Mouse (Mus musculus) olfactory bulb, adult 2 months (tissue): ENCODE data around the gene Ets1.

Source experiments
- CTCF ChIP-seq: fragments of 200-500 bp; IDR thresholded peaks from 2 replicates; pipeline ENCODE4 v1.5.1; 2012; ENCODE audit warnings: low read depth, mild to moderate bottlenecking, low read length, moderate library complexity; ENCODE audit not compliant: insufficient read depth
- POLR2A ChIP-seq: fragments of 200-500 bp; IDR thresholded peaks from 2 replicates; pipeline ENCODE4 v1.6.1; 2012; ENCODE audit warnings: mild to moderate bottlenecking, low read depth, low read length, moderate library complexity; ENCODE audit not compliant: insufficient read depth

DNA sequence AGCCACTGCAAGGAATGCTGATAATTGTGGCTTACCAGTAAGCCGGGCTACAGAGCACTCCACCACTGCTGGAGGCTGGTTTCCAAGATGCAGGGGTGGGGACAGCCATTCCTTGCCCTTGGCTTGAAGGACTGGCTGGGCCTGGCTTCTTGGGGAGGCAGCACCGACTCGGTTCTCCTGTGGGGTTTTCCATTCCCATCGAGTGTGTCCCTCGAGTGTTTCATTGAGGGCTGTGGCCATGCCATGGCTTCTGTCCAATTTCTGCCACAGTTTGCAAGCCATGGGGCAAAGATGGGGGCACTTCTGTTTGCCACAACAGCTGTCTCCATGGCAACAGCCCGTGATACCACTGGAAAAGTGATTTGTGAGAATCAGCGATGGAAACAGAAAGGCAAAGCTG, 151.1 kb downstream of the Ets1 start:
- no peak for TF ChIP-seq CTCF
- no peak for TF ChIP-seq POLR2A
